Mouse (Mus musculus): ENCODE measurements around the gene Scarb1. TPM values are rescaled to one million over a fixed set of nuclear protein-coding genes. Genes with fewer than 3 reads are reported as not detected.

Gene Scarb1
- polyA plus RNA-seq, 1 experiment = not detected

GRCm38 (mm10) chr5:125251885-125252615 lies 88.8 kb downstream of the Scarb1 start:
- H3K4me1 ChIP-seq (ENCODE audit: control insufficient read depth, insufficient read depth, low read length) = peaks cover 31% of the 10 kb centered on the region
- 48% methylated on average over 15 of the region's 15 CpGs for whole genome bisulfite sequencing
- H3K27ac ChIP-seq (ENCODE audit: insufficient read depth, low read depth, low read length) = peak overlapping the region; percentile 61
- H3K4me3 ChIP-seq (ENCODE audit: insufficient read depth, low read depth, low read length) = no peak overlapping the region
- TF ChIP-seq POLR2A (IDR thresholded peaks at IDR 0.05; ENCODE audit: insufficient read depth, low read depth, low read length) (no peak), CTCF (IDR thresholded peaks at IDR 0.05; ENCODE audit: insufficient read depth, low read depth, low read length) (peak; percentile 11; the same call in 1 of the 2 replicates)

- TF ChIP-seq POLR2A (IDR thresholded peaks at IDR 0.05; ENCODE audit: insufficient read depth, low read depth, low read length) = no peak
- no peak for TF ChIP-seq CTCF (IDR thresholded peaks at IDR 0.05; ENCODE audit: insufficient read depth, low read depth, low read length)
- H3K4me1 ChIP-seq (ENCODE audit: control insufficient read depth, insufficient read depth, low read length) = peaks cover 42% of the 10 kb centered on the region
- no peak overlapping the region for H3K27ac ChIP-seq (ENCODE audit: insufficient read depth, low read depth, low read length)
- no peak overlapping the region for H3K4me3 ChIP-seq (ENCODE audit: insufficient read depth, low read depth, low read length)
- whole genome bisulfite sequencing = 73% methylated on average over 6 of the region's 6 CpGs
Observed at GRCm38 (mm10) chr5:125249187-125249586, 91.7 kb downstream of the Scarb1 start.

DNA sequence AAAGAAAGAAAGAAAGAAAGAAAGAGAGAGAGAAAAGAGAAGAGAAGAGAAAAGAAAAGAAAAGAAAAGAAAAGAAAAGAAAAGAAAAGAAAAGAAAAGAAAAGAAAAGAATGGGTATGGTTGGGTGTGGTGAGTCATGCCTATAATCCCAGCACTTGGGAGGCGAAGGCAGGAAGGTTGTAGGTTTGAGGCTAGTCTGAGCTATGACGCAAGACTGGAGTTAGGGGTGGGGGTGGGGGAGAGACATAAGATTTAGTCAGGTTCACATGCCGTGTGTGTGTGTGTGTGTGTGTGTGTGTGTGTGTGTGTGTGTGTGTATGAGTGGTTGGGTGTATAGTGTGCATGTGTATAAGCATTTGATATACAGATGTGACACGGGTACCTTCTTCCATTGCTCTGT lies 94.2 kb downstream of the Scarb1 start:
- peaks cover 38% of the 10 kb centered on the region for H3K4me1 ChIP-seq (ENCODE audit: control insufficient read depth, insufficient read depth, low read length)
- 78% methylated on average over 4 of the region's 4 CpGs for WGBS
- no peak for TF ChIP-seq CTCF (IDR thresholded peaks at IDR 0.05; ENCODE audit: insufficient read depth, low read depth, low read length)
- TF ChIP-seq POLR2A (IDR thresholded peaks at IDR 0.05; ENCODE audit: insufficient read depth, low read depth, low read length) = no peak
- H3K4me3 ChIP-seq (ENCODE audit: insufficient read depth, low read depth, low read length) = no peak overlapping the region
- H3K27ac ChIP-seq (ENCODE audit: insufficient read depth, low read depth, low read length) = no peak overlapping the region

DNA sequence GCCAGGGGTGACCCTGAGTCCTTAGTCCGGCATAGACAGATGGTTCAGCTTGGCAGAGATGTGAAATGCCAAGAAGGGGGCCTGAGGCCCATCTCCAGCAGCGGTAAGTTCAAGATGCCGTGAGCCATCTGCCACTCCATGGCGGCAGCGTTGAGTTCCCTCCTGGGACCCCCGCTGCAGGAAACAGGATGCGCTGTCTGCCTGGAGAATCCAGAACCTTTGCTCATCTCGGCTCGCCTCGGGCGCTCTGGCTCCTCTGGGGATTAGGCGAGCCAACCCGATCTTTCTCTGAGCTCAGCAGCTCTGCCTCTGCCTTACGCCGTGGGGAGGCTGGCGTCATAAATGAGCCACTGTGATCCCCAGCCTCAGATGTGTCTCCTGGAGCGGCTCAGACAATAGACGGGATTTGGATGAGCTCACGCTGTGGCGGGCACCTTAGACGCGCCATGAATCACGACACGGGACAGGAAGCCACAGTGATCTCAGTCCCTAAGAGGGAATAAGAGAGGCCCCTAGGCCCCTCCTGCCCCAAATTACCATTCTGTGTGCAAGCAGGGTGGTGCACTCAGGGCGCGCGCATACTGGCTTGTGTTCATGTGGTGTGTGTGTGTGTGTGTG lies 95.3 kb downstream of the Scarb1 start:
- H3K4me3 ChIP-seq (ENCODE audit: insufficient read depth, low read depth, low read length) = peak overlapping the region; percentile 31
- peak overlapping the region; percentile 94 for H3K27ac ChIP-seq (ENCODE audit: insufficient read depth, low read depth, low read length)
- 3% methylated on average over 27 of the region's 27 CpGs for WGBS
- H3K4me1 ChIP-seq (ENCODE audit: control insufficient read depth, insufficient read depth, low read length) = peaks cover 44% of the 10 kb centered on the region
- TF ChIP-seq CTCF (IDR thresholded peaks at IDR 0.05; ENCODE audit: insufficient read depth, low read depth, low read length) (no peak), POLR2A (IDR thresholded peaks at IDR 0.05; ENCODE audit: insufficient read depth, low read depth, low read length) (peak; percentile 70)

- WGBS = 10% methylated on average over 13 of the region's 13 CpGs
- peak overlapping the region; percentile 94 for H3K27ac ChIP-seq (ENCODE audit: insufficient read depth, low read depth, low read length)
- H3K4me3 ChIP-seq (ENCODE audit: insufficient read depth, low read depth, low read length) = peak overlapping the region; percentile 2; the same call in 1 of the 2 replicates
- TF ChIP-seq CTCF (IDR thresholded peaks at IDR 0.05; ENCODE audit: insufficient read depth, low read depth, low read length) = no peak
- TF ChIP-seq POLR2A (IDR thresholded peaks at IDR 0.05; ENCODE audit: insufficient read depth, low read depth, low read length) = peak; percentile 49; the same call in 1 of the 2 replicates
- H3K4me1 ChIP-seq (ENCODE audit: control insufficient read depth, insufficient read depth, low read length) = peaks cover 48% of the 10 kb centered on the region
Observed at GRCm38 (mm10) chr5:125244825-125245533, 95.9 kb downstream of the Scarb1 start.

- Histone ChIP-seq H3K4me3 (ENCODE audit: insufficient read depth, low read depth, low read length) (no peak overlapping the region), H3K27ac (ENCODE audit: insufficient read depth, low read depth, low read length) (peak overlapping the region; percentile 85), H3K4me1 (ENCODE audit: control insufficient read depth, insufficient read depth, low read length) (peaks cover 48% of the 10 kb centered on the region)
- TF ChIP-seq CTCF (IDR thresholded peaks at IDR 0.05; ENCODE audit: insufficient read depth, low read depth, low read length) (no peak), POLR2A (IDR thresholded peaks at IDR 0.05; ENCODE audit: insufficient read depth, low read depth, low read length) (no peak)
- WGBS = 16% methylated on average over 6 of the region's 6 CpGs
Observed at GRCm38 (mm10) chr5:125243928-125244327, 97.0 kb downstream of the Scarb1 start.

DNA sequence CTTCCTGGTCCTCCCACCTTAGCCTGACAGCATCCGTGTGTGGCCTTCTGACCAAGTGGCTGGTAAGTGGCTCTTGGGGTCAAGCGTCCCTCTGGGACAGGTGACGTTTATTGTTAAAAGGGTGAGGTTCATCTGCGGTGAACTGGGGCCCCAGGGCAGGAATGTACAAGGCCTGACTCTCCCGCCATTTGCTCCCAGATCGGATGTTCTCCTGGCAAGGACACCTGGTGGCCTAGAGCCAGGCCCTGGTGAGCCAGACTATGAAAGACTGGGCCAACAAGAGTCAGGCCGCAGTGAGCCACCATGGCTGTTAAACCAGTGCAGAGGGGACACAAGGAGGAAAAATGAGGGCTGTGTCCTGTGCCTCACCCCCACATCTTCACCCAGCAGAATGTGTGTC lies 98.8 kb downstream of the Scarb1 start:
- Histone ChIP-seq H3K4me3 (ENCODE audit: insufficient read depth, low read depth, low read length) (no peak overlapping the region), H3K4me1 (ENCODE audit: control insufficient read depth, insufficient read depth, low read length) (peaks cover 43% of the 10 kb centered on the region), H3K27ac (ENCODE audit: insufficient read depth, low read depth, low read length) (peak overlapping the region; percentile 34; the same call in 1 of the 2 replicates)
- TF ChIP-seq CTCF (IDR thresholded peaks at IDR 0.05; ENCODE audit: insufficient read depth, low read depth, low read length) = no peak
- no peak for TF ChIP-seq POLR2A (IDR thresholded peaks at IDR 0.05; ENCODE audit: insufficient read depth, low read depth, low read length)
- 63% methylated on average over 7 of the region's 7 CpGs for WGBS

- Histone ChIP-seq H3K4me3 (ENCODE audit: insufficient read depth, low read depth, low read length) (no peak overlapping the region), H3K27ac (ENCODE audit: insufficient read depth, low read depth, low read length) (peak overlapping the region; percentile 34; the same call in 1 of the 2 replicates), H3K4me1 (ENCODE audit: control insufficient read depth, insufficient read depth, low read length) (peaks cover 41% of the 10 kb centered on the region)
- no peak for TF ChIP-seq CTCF (IDR thresholded peaks at IDR 0.05; ENCODE audit: insufficient read depth, low read depth, low read length)
- no peak for TF ChIP-seq POLR2A (IDR thresholded peaks at IDR 0.05; ENCODE audit: insufficient read depth, low read depth, low read length)
- 43% methylated on average over 6 of the region's 7 CpGs for WGBS
Observed at GRCm38 (mm10) chr5:125241627-125242026, 99.3 kb downstream of the Scarb1 start.

Data from olfactory bulb, adult 2 months (tissue).